Mouse (Mus musculus) right cerebral cortex, postnatal 36 days (tissue): ENCODE results near the gene Gprin3.
"Not testable (repeated sequence)": the region's sequence is repeated elsewhere in the genome, so short reads cannot be mapped to it uniquely, and the experiment has no call there.

Experiments
- DNase-seq, 2 experiments: peaks; one replicate each; pipeline ENCODE4 v3.0.0; 2022; ENCODE audit warnings: low spot score in 2 of 2, mixed read lengths in 1 of 2

The Gprin3 gene

GRCm38 (mm10) chr6:59351108-59351789 is 74.8 kb downstream of the Gprin3 start:
- DNase-seq, result no peak

- no peak for DNase-seq
Measured at GRCm38 (mm10) chr6:59348673-59349072, 77.4 kb downstream of the Gprin3 start.

GRCm38 (mm10) chr6:59341146-59341545 is 84.9 kb downstream of the Gprin3 start:
- no peak for DNase-seq

- DNase-seq, result no peak
Measured at GRCm38 (mm10) chr6:59328297-59328696, 97.8 kb downstream of the Gprin3 start.

- no peak for DNase-seq
Measured at GRCm38 (mm10) chr6:59315868-59316267, 110.2 kb downstream of the Gprin3 start.

- no peak for DNase-seq
Measured at GRCm38 (mm10) chr6:59315090-59315489, 111.0 kb downstream of the Gprin3 start.

- no peak for DNase-seq
Measured at GRCm38 (mm10) chr6:59313162-59313561, 112.9 kb downstream of the Gprin3 start.

GRCm38 (mm10) chr6:59311241-59311640 is 114.9 kb downstream of the Gprin3 start:
- no peak for DNase-seq

GRCm38 (mm10) chr6:59304235-59304942 is 121.7 kb downstream of the Gprin3 start:
- not testable (repeated sequence) for DNase-seq

- no peak for DNase-seq
Measured at GRCm38 (mm10) chr6:59303031-59303430, 123.1 kb downstream of the Gprin3 start.
